Mouse (Mus musculus) left cerebral cortex, postnatal 10 days (tissue): ENCODE data around the gene Depdc7. TPM values are rescaled to one million over a fixed set of nuclear protein-coding genes. Genes with fewer than 3 reads are reported as not detected.

Source experiments
- DNase-seq, 2 experiments: peaks; one replicate each; pipeline ENCODE4 v3.0.0; 2021 to 2022; ENCODE audit warnings: low spot score in 2 of 2, mixed read lengths in 1 of 2; ENCODE audit errors: extremely low spot score in 1 of 2
- intact Hi-C: fragments of 180-260 bp; cut with DNase I; formaldehyde crosslinking; loops from one replicate; pipeline ENCODE4 v1.15.1; 2025
- total RNA-seq, 2 experiments: library from RNA; stranded (reverse); gene quantifications; 2 replicates each; pipeline ENCODE4 v1.2.3; 2021

Depdc7 gene
- total RNA-seq, 2 experiments from 2014 or later: 1.0 to 1.2 TPM

- intact Hi-C loops: no loop called here
- no peak for DNase-seq
These were observed 24.9 kb downstream of the Depdc7 start for GRCm38 (mm10) chr2:104717827-104718226.

GRCm38 (mm10) chr2:104717231-104717735 lies 25.4 kb downstream of the Depdc7 start:
- intact Hi-C loops: no loop called here
- no peak for DNase-seq

GRCm38 (mm10) chr2:104716279-104716678 lies 26.4 kb downstream of the Depdc7 start, which contains the start of gene Pin1rt1:
TSS of gene Pin1rt1 (minus strand) at chr2:104716379.
- no peak for DNase-seq
- intact Hi-C loops: no loop called here

- peak in 1 of 2 experiments; percentile 26 for DNase-seq
- intact Hi-C loops: no loop called here
These were observed 28.4 kb downstream of the Depdc7 start for GRCm38 (mm10) chr2:104714254-104714691.

- DNase-seq: no peak
- intact Hi-C loops: no loop called here
These were observed 30.2 kb downstream of the Depdc7 start for GRCm38 (mm10) chr2:104712486-104712809.

- intact Hi-C loops: no loop called here
- DNase-seq: peak; percentile 46 to 76
These were observed 30.8 kb downstream of the Depdc7 start, which contains the start of gene Tcp11l1 for GRCm38 (mm10) chr2:104711585-104712485. TSS of gene Tcp11l1 (minus strand) at chr2:104712169.

GRCm38 (mm10) chr2:104710670-104711370 lies 31.9 kb downstream of the Depdc7 start:
- DNase-seq: no peak
- intact Hi-C loops: no loop called here

- intact Hi-C loops: no loop called here
- DNase-seq: no peak
These were observed 32.8 kb downstream of the Depdc7 start for GRCm38 (mm10) chr2:104709786-104710337.

- DNase-seq: no peak
- intact Hi-C loops: no loop called here
These were observed 38.3 kb downstream of the Depdc7 start for GRCm38 (mm10) chr2:104704355-104704754.

GRCm38 (mm10) chr2:104703158-104703557 lies 39.5 kb downstream of the Depdc7 start:
- intact Hi-C loops: no loop called here
- no peak for DNase-seq

GRCm38 (mm10) chr2:104699659-104700058 lies 43.0 kb downstream of the Depdc7 start:
- intact Hi-C loops: no loop called here
- DNase-seq: no peak

- intact Hi-C loops: no loop called here
- DNase-seq: no peak
These were observed 50.1 kb downstream of the Depdc7 start for GRCm38 (mm10) chr2:104692551-104692950.

- intact Hi-C loops: no loop called here
- DNase-seq: no peak
These were observed 52.0 kb downstream of the Depdc7 start for GRCm38 (mm10) chr2:104690720-104691119.

GRCm38 (mm10) chr2:104688724-104689123 lies 54.0 kb downstream of the Depdc7 start:
- no peak for DNase-seq
- intact Hi-C loops: loop anchor here (5.0 kb wide), 2 partner anchors 64 to 544 kb away; no protein-coding TSS in a partner anchor

GRCm38 (mm10) chr2:104688321-104688720 lies 54.4 kb downstream of the Depdc7 start:
- intact Hi-C loops: loop anchor here (5.0 kb wide), 2 partner anchors 64 to 544 kb away; no protein-coding TSS in a partner anchor

GRCm38 (mm10) chr2:104687261-104687660 lies 55.4 kb downstream of the Depdc7 start:
- intact Hi-C loops: loop anchor here (5.0 kb wide), 2 partner anchors 65 to 545 kb away; no protein-coding TSS in a partner anchor
- DNase-seq: no peak

More at GRCm38 (mm10) chr2:104688321-104688720, 54.4 kb downstream of the Depdc7 start:
- no peak for DNase-seq

GRCm38 (mm10) chr2:104685418-104685817 lies 57.3 kb downstream of the Depdc7 start:
- intact Hi-C loops: loop anchor here (1.0 to 5.0 kb wide), 3 partner anchors 67 to 547 kb away; no protein-coding TSS in a partner anchor
- peak; percentile 71 to 82 for DNase-seq

- DNase-seq: no peak
These were observed 57.9 kb downstream of the Depdc7 start for GRCm38 (mm10) chr2:104684771-104685170.

GRCm38 (mm10) chr2:104677326-104677725 lies 65.4 kb downstream of the Depdc7 start:
- no peak for DNase-seq
- intact Hi-C loops: no loop called here

More at GRCm38 (mm10) chr2:104684771-104685170, 57.9 kb downstream of the Depdc7 start:
- intact Hi-C loops: loop anchor here (1.0 to 5.0 kb wide), 3 partner anchors 68 to 548 kb away; no protein-coding TSS in a partner anchor
